Mouse (Mus musculus) bone marrow macrophage, adult 2 months (primary cell): ENCODE results near the gene Urgcp.

ENCODE experiments used
- CTCF ChIP-seq: IDR thresholded peaks from 2 replicates; pipeline ENCODE4 v1.5.1; 2012; ENCODE audit warnings: low read depth, mild to moderate bottlenecking, low read length, moderate library complexity
- POLR2A ChIP-seq: IDR thresholded peaks from 2 replicates; pipeline ENCODE4 v1.6.1; 2012; ENCODE audit warnings: mild to moderate bottlenecking, low read depth, low read length, borderline replicate concordance

GRCm38 (mm10) chr11:5716938-5717705 lies 45.1 kb downstream of the Urgcp start:
- no peak for TF ChIP-seq CTCF
- TF ChIP-seq POLR2A = no peak
